Mouse (Mus musculus): ENCODE results near the gene Mmrn2. TPM values are rescaled to one million over a fixed set of nuclear protein-coding genes. Genes with fewer than 3 reads are reported as not detected.

Mmrn2 gene
- polyA plus RNA-seq, 1 experiment from 2014 or later = 8.2 TPM

GRCm38 (mm10) chr14:34447659-34448058 is 72.4 kb downstream of the Mmrn2 start:
- Histone ChIP-seq H3K4me2 (no peak overlapping the region), H3K4me3 (replicated peaks) (no peak overlapping the region), H3K9me3 (no peaks in the 10 kb centered on the region), H3K9ac (no peak overlapping the region), H3K27ac (no peak overlapping the region), H3K27me3 (replicated peaks) (no peaks in the 10 kb centered on the region), H3K36me3 (peaks cover 12% of the 10 kb centered on the region; the same call in 1 of the 2 replicates), H3K4me1 (peaks cover 8% of the 10 kb centered on the region; the same call in 1 of the 2 replicates)
- WGBS = 75% methylated on average over 4 of the region's 4 CpGs
- no peak for ATAC-seq (ENCODE audit: insufficient read depth, low FRiP score, low read depth)

GRCm38 (mm10) chr14:34448398-34448797 is 73.1 kb downstream of the Mmrn2 start:
- no peaks in the 10 kb centered on the region for H3K27me3 ChIP-seq (replicated peaks)
- no peak for ATAC-seq (ENCODE audit: insufficient read depth, low FRiP score, low read depth)
- peaks cover 8% of the 10 kb centered on the region; the same call in 1 of the 2 replicates for H3K36me3 ChIP-seq
- H3K9ac ChIP-seq = no peak overlapping the region
- H3K9me3 ChIP-seq = no peaks in the 10 kb centered on the region
- H3K4me1 ChIP-seq = peaks cover 8% of the 10 kb centered on the region; the same call in 1 of the 2 replicates
- H3K4me2 ChIP-seq = no peak overlapping the region
- no peak overlapping the region for H3K4me3 ChIP-seq (replicated peaks)
- H3K27ac ChIP-seq = no peak overlapping the region

- no peak overlapping the region for H3K4me3 ChIP-seq (replicated peaks)
- H3K4me2 ChIP-seq = no peak overlapping the region
- H3K4me1 ChIP-seq = peaks cover 11% of the 10 kb centered on the region; the same call in 1 of the 2 replicates
- no peak overlapping the region for H3K27ac ChIP-seq
- WGBS = 44% methylated on average over 9 of the region's 9 CpGs
- peaks cover 8% of the 10 kb centered on the region; the same call in 1 of the 2 replicates for H3K36me3 ChIP-seq
- no peaks in the 10 kb centered on the region for H3K9me3 ChIP-seq
- no peak overlapping the region for H3K9ac ChIP-seq
- H3K27me3 ChIP-seq (replicated peaks) = no peaks in the 10 kb centered on the region
- ATAC-seq (ENCODE audit: insufficient read depth, low FRiP score, low read depth) = no peak
Measured at GRCm38 (mm10) chr14:34449807-34450206, 74.5 kb downstream of the Mmrn2 start.

- H3K4me1 ChIP-seq = peaks cover 11% of the 10 kb centered on the region; the same call in 1 of the 2 replicates
- H3K27me3 ChIP-seq (replicated peaks) = no peaks in the 10 kb centered on the region
- no peaks in the 10 kb centered on the region for H3K9me3 ChIP-seq
- no peak overlapping the region for H3K9ac ChIP-seq
- H3K4me3 ChIP-seq (replicated peaks) = no peak overlapping the region
- WGBS = 73% methylated on average over 5 of the region's 5 CpGs
- peaks cover 8% of the 10 kb centered on the region; the same call in 1 of the 2 replicates for H3K36me3 ChIP-seq
- no peak overlapping the region for H3K4me2 ChIP-seq
- no peak for ATAC-seq (ENCODE audit: insufficient read depth, low FRiP score, low read depth)
- H3K27ac ChIP-seq = no peak overlapping the region
Measured at GRCm38 (mm10) chr14:34450451-34450850, 75.2 kb downstream of the Mmrn2 start.

GRCm38 (mm10) chr14:34451872-34452271 is 76.6 kb downstream of the Mmrn2 start:
- ATAC-seq (ENCODE audit: insufficient read depth, low FRiP score, low read depth) = no peak
- Histone ChIP-seq H3K4me3 (replicated peaks) (no peak overlapping the region), H3K36me3 (peaks cover 5% of the 10 kb centered on the region; the same call in 1 of the 2 replicates), H3K27ac (no peak overlapping the region), H3K4me2 (no peak overlapping the region), H3K9me3 (no peaks in the 10 kb centered on the region), H3K4me1 (peaks cover 11% of the 10 kb centered on the region; the same call in 1 of the 2 replicates), H3K27me3 (replicated peaks) (no peaks in the 10 kb centered on the region), H3K9ac (no peak overlapping the region)

GRCm38 (mm10) chr14:34453648-34454047 is 78.4 kb downstream of the Mmrn2 start:
- 34% methylated on average over 6 of the region's 6 CpGs for WGBS
- Histone ChIP-seq H3K4me3 (replicated peaks) (no peak overlapping the region), H3K36me3 (no peaks in the 10 kb centered on the region), H3K27me3 (replicated peaks) (no peaks in the 10 kb centered on the region), H3K4me1 (peaks cover 11% of the 10 kb centered on the region; the same call in 1 of the 2 replicates), H3K4me2 (no peak overlapping the region), H3K27ac (peak overlapping the region; percentile 62), H3K9me3 (no peaks in the 10 kb centered on the region), H3K9ac (no peak overlapping the region)
- ATAC-seq (ENCODE audit: insufficient read depth, low FRiP score, low read depth) = no peak

Other genes with a start within 250 kb of the Mmrn2 start
- gene Npy4r, start 223.0 kb upstream of the Mmrn2 start, polyA plus RNA-seq (2015; fragmentation: Nextera tagmentation; extraction: Ambion mirVana) = 0.13 and 0.34 TPM in 2 replicates
- 0.40 and 0.60 TPM in 2 replicates for gene Gprin2, start 173.8 kb upstream of the Mmrn2 start, polyA plus RNA-seq (2015; fragmentation: Nextera tagmentation; extraction: Ambion mirVana)
- gene Syt15, start 155.9 kb upstream of the Mmrn2 start, polyA plus RNA-seq (2015; fragmentation: Nextera tagmentation; extraction: Ambion mirVana) = 0.92 and 0.93 TPM in 2 replicates
- 7.7 and 9.6 TPM in 2 replicates for gene Shld2, start 65.0 kb upstream of the Mmrn2 start, polyA plus RNA-seq (2015; fragmentation: Nextera tagmentation; extraction: Ambion mirVana)
- 83.1 and 86.0 TPM in 2 replicates for gene Glud1, start 64.7 kb upstream of the Mmrn2 start, polyA plus RNA-seq (2015; fragmentation: Nextera tagmentation; extraction: Ambion mirVana)
- 1.8 and 8.3 TPM in 2 replicates for gene Fam25c, start 20.0 kb upstream of the Mmrn2 start, polyA plus RNA-seq (2015; fragmentation: Nextera tagmentation; extraction: Ambion mirVana)
- gene Sncg, start 676 bp upstream of the Mmrn2 start, polyA plus RNA-seq (2015; fragmentation: Nextera tagmentation; extraction: Ambion mirVana) = 27.4 and 32.7 TPM in 2 replicates
- 47.1 and 49.9 TPM in 2 replicates for gene Bmpr1a, start 127.9 kb downstream of the Mmrn2 start, polyA plus RNA-seq (2015; fragmentation: Nextera tagmentation; extraction: Ambion mirVana)
- not detected in 2 replicates for gene 9230112D13Rik, start 147.3 kb downstream of the Mmrn2 start, polyA plus RNA-seq (2015; fragmentation: Nextera tagmentation; extraction: Ambion mirVana)
- gene Ldb3, start 213.2 kb downstream of the Mmrn2 start, polyA plus RNA-seq (2015; fragmentation: Nextera tagmentation; extraction: Ambion mirVana) = 2.5 and 4.1 TPM in 2 replicates
- not detected in 2 replicates for gene Opn4, start 224.7 kb downstream of the Mmrn2 start, polyA plus RNA-seq (2015; fragmentation: Nextera tagmentation; extraction: Ambion mirVana)

Data from stomach, embryonic 15.5 days (tissue).